Mouse (Mus musculus) forebrain, embryonic 12.5 days (tissue): ENCODE measurements around the gene Ap1b1. TPM values are rescaled to one million over a fixed set of nuclear protein-coding genes. Genes with fewer than 3 reads are reported as not detected.

ENCODE experiments used
- ATAC-seq: fragments of 200-750 bp; cut with Nextera tagmentation; 2 replicates; pipeline ENCODE4 v1.8.0; 2017; ENCODE audit warnings: moderate TSS enrichment; ENCODE audit not compliant: low FRiP score
- H3K27ac ChIP-seq: fragments of 300-500 bp; sonication (generic); 2 replicates; pipeline ENCODE4 v1.5.1; 2016; ENCODE audit warnings: mild to moderate bottlenecking
- H3K27me3 ChIP-seq: fragments of 300-500 bp; sonication (generic); 2 replicates; pipeline ENCODE4 v1.6.1; 2016; ENCODE audit warnings: mild to moderate bottlenecking
- H3K36me3 ChIP-seq: fragments of 300-500 bp; sonication (generic); replicated peaks from 2 replicates; pipeline ENCODE4 v1.6.1; 2016; ENCODE audit warnings: mild to moderate bottlenecking
- H3K4me1 ChIP-seq: fragments of 300-500 bp; sonication (generic); 2 replicates; pipeline ENCODE4 v1.6.1; 2016
- H3K4me2 ChIP-seq: fragments of 300-500 bp; sonication (generic); 2 replicates; pipeline ENCODE4 v1.6.1; 2016; ENCODE audit warnings: mild to moderate bottlenecking, moderate library complexity
- H3K4me3 ChIP-seq: fragments of 300-500 bp; sonication (generic); replicated peaks from 2 replicates; pipeline ENCODE4 v1.5.1; 2016; ENCODE audit warnings: mild to moderate bottlenecking
- H3K9ac ChIP-seq: fragments of 300-500 bp; sonication (generic); 2 replicates; pipeline ENCODE4 v1.6.1; 2016; ENCODE audit warnings: mild to moderate bottlenecking
- H3K9me3 ChIP-seq: fragments of 300-500 bp; sonication (generic); 2 replicates; pipeline ENCODE4 v1.6.1; 2016
- WGBS: fragments of 180-500 bp; shearing (Covaris S2); methylation state at CpG from one replicate; pipeline ENCODE4 v1.1.7; 2016; 5-methylcytosine and 5-hydroxymethylcytosine counted together
- polyA plus RNA-seq: library from polyadenylated mRNA; unstranded; fragments of >200 nt; fragmentation: Nextera tagmentation; extraction: Ambion mirVana; gene quantifications from 2 replicates; pipeline ENCODE4 v1.2.1, GENCODE M21; 2016

Ap1b1 gene
- polyA plus RNA-seq, 1 experiment from 2014 or later, result 67.9 TPM

DNA sequence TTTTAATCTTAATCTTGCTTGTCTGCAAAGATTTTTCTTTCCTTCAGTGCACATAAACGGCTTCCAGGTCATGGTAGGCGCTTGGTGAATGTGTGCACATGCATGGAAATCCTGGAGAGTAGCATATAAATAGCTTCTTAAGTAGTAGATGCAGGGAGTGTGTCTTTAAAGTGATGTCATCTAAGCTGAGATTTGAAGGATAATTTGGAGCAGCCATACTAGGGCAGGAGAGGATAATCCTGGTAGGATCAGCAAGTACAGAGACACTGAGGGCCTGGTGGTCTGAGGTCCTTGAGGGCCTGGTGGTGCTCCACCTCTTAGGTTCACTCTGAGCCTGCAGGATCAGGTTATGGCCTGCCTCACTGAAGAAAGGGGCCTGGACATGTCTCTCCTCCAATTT lies 5.8 kb downstream of the Ap1b1 start:
- H3K9ac ChIP-seq, result no peak overlapping the region
- H3K4me3 ChIP-seq, result no peak overlapping the region
- H3K4me1 ChIP-seq, result peaks cover 10% of the 10 kb centered on the region
- no peaks in the 10 kb centered on the region for H3K9me3 ChIP-seq
- H3K4me2 ChIP-seq, result no peak overlapping the region
- no peaks in the 10 kb centered on the region for H3K27me3 ChIP-seq
- H3K36me3 ChIP-seq, result peaks cover 7% of the 10 kb centered on the region
- 90% methylated on average over 2 of the region's 2 CpGs for WGBS
- ATAC-seq, result no peak
- no peak overlapping the region for H3K27ac ChIP-seq

DNA sequence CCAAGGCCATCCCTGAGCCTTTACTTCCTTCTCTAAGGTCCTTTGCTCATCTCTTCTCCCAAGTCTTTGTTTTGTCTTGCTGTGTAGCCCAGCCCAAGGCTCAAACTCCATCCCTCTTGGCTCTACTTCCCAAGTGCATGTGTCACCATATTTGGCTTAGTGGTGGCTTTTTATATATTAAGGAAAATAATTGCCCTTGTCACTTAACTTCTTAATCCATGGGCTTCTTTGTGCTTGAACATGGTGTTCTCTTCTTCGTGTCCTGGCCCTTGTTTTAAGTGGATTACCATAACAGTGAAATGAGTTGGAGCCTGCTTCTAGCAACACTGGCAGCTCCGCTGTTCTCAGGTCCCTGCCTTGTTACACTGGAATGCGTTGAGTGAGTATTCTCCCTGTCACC lies 9.1 kb downstream of the Ap1b1 start:
- H3K4me2 ChIP-seq, result no peak overlapping the region
- no peak overlapping the region for H3K9ac ChIP-seq
- WGBS, result 88% methylated on average over 3 of the region's 3 CpGs
- H3K4me1 ChIP-seq, result peaks cover 9% of the 10 kb centered on the region
- no peaks in the 10 kb centered on the region for H3K27me3 ChIP-seq
- ATAC-seq, result no peak
- no peak overlapping the region for H3K27ac ChIP-seq
- H3K9me3 ChIP-seq, result no peaks in the 10 kb centered on the region
- H3K4me3 ChIP-seq, result no peak overlapping the region
- peaks cover 11% of the 10 kb centered on the region for H3K36me3 ChIP-seq

DNA sequence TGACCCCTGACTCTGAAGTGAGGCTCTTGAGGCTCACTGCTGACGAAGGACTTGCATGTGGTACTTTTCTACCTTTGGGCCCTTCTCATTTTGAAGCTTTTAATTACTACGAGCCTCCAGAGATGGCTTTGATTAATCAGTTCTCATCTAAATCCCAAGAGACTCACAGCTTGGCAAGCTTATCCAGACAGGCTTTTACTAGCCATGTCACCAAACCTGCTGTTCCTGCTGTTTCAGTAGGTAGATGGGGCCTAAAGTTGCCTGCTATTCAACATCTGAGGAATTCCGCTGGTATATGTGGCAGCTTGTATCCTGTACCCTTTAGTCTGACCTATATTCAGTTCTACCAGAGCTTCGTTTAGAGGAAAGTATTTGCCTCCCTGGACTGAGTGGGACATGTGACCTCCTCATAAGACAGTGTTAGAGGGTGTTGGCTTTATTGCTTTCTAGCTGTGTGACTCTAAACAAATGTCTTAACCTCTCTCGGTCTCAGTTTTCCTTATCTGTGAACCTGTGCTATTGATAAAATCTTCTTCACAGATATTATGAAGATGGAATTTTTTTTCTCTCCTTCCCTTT lies 10.1 kb downstream of the Ap1b1 start:
- no peak overlapping the region for H3K4me2 ChIP-seq
- H3K27me3 ChIP-seq, result no peaks in the 10 kb centered on the region
- peaks cover 8% of the 10 kb centered on the region for H3K36me3 ChIP-seq
- H3K9ac ChIP-seq, result no peak overlapping the region
- no peak for ATAC-seq
- no peaks in the 10 kb centered on the region for H3K9me3 ChIP-seq
- H3K4me1 ChIP-seq, result peaks cover 9% of the 10 kb centered on the region
- WGBS, result 92% methylated on average over 5 of the region's 5 CpGs
- H3K4me3 ChIP-seq, result no peak overlapping the region
- no peak overlapping the region for H3K27ac ChIP-seq

DNA sequence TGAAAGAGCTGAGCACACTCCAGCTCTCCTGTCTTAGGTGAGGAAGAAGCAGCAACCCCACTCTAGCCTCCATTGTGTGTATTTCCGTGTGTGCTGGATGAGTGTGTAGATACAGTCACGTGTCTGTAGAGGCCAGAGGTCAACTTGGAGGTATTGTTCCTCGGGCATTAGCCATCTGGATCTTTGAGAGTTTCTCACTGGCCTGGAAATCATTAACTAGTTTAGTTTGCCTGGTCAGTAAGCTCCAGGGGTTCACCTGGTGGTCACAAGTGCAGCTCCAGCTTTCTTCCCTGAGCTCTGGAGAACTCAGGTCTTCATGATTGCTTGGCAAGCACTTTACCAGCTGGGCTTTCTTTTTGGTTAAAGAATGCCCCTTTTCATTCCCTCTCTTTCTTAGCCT lies 11.7 kb downstream of the Ap1b1 start:
- ATAC-seq, result no peak
- WGBS, result 33% methylated on average over 3 of the region's 3 CpGs
- H3K27ac ChIP-seq, result no peak overlapping the region
- H3K27me3 ChIP-seq, result no peaks in the 10 kb centered on the region
- no peaks in the 10 kb centered on the region for H3K9me3 ChIP-seq
- no peak overlapping the region for H3K9ac ChIP-seq
- no peak overlapping the region for H3K4me3 ChIP-seq
- H3K4me2 ChIP-seq, result no peak overlapping the region
- peaks cover 9% of the 10 kb centered on the region for H3K4me1 ChIP-seq
- peaks cover 15% of the 10 kb centered on the region for H3K36me3 ChIP-seq

DNA sequence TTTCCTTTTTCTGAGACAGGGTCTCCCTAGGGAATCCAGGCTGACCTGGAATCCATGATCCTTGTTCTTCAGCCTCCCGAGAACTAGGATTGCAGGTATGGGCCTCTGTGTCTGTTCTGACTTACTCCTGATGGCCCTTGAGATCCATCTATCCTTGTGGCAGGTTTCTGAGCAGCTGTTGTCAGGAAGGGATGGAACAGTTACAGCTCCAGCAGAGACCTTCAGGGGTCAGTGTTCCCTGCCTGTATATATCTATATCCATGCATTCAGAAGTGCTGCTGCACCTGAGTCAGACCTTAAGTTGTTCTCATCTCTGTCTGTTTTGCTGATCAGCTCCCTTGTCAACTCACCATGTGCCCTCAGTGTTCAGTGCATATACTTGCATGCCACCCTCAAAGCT lies 12.1 kb downstream of the Ap1b1 start:
- no peak overlapping the region for H3K9ac ChIP-seq
- H3K9me3 ChIP-seq, result no peaks in the 10 kb centered on the region
- peaks cover 9% of the 10 kb centered on the region for H3K4me1 ChIP-seq
- WGBS, result 70% methylated on average over 1 of the region's 1 CpGs
- H3K27me3 ChIP-seq, result no peaks in the 10 kb centered on the region
- peaks cover 19% of the 10 kb centered on the region for H3K36me3 ChIP-seq
- no peak overlapping the region for H3K4me3 ChIP-seq
- H3K4me2 ChIP-seq, result no peak overlapping the region
- no peak overlapping the region for H3K27ac ChIP-seq
- ATAC-seq, result no peak

DNA sequence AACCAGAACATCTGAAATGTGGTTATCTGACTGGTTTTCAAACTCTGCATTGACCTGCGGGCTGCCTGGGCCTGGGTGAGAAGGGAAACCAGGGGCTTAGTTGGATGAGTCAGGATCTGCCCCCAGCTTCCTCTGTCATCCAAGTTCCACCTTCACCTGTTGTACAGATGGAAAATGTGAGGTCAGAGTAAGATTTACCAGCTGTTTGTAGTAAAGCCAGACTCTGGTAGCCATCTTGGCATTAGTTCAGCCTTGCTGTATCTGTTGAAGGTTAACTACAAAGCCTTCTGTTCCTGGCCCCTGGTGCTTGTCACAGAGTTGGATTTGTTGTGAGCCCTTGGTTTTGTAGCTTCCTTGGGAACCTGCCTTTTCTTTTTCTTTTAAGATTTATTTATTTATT lies 13.6 kb downstream of the Ap1b1 start:
- no peak for ATAC-seq
- 88% methylated on average over 1 of the region's 1 CpGs for WGBS

DNA sequence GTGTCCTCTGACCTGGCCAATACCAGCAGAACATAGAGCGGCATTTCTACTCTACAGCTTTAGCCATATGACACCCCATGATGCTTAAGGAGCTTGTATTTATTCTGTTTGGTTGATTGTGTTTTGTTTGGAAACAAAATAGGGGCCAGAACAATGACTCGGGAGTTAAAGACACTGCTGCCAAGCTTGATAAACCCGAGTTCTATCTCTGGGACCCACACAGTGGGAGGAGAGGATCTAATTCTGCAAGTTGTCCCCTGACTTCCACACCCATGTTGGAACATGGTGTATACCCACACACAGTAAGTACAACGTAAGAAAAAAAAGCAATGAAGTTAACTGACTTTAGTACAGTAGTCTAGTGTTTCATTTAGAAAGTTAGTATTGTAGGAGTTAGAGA lies 16.2 kb downstream of the Ap1b1 start:
- H3K4me2 ChIP-seq, result no peak overlapping the region
- no peak for ATAC-seq
- 88% methylated on average over 4 of the region's 4 CpGs for WGBS
- H3K27ac ChIP-seq, result no peak overlapping the region
- no peaks in the 10 kb centered on the region for H3K9me3 ChIP-seq
- H3K27me3 ChIP-seq, result no peaks in the 10 kb centered on the region
- peaks cover 15% of the 10 kb centered on the region; the same call in 1 of the 2 replicates for H3K36me3 ChIP-seq
- H3K4me3 ChIP-seq, result no peak overlapping the region
- H3K4me1 ChIP-seq, result peaks cover 9% of the 10 kb centered on the region
- H3K9ac ChIP-seq, result no peak overlapping the region

More for the DNA sequence above, 13.6 kb downstream of the Ap1b1 start:
- Histone ChIP-seq H3K9ac (no peak overlapping the region), H3K4me1 (peaks cover 9% of the 10 kb centered on the region), H3K9me3 (no peaks in the 10 kb centered on the region), H3K27me3 (no peaks in the 10 kb centered on the region), H3K27ac (no peak overlapping the region), H3K36me3 (peaks cover 19% of the 10 kb centered on the region), H3K4me3 (no peak overlapping the region), H3K4me2 (no peak overlapping the region)

DNA sequence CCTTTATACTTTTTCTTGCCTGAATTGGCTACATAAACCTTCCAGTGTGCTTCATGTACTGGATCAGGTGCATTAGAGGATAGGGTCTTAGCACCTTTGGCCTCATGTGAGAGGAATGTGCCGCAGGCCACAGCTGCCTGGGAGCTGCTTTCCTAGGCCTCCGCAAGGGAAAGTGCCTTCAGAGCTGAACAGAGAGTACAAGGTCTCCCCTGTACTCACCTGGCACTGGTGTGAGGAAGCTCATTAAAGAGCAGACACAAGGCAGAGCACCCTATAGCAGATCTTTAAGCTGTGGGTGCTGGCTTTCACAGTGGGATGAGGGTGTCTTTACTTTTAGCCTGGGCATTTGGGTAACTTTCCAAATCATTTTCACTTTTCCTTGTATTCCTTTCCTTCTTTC lies 18.9 kb downstream of the Ap1b1 start:
- no peak overlapping the region for H3K27ac ChIP-seq
- H3K4me3 ChIP-seq, result no peak overlapping the region
- H3K36me3 ChIP-seq, result peaks cover 11% of the 10 kb centered on the region; the same call in 1 of the 2 replicates
- WGBS, result 94% methylated on average over 2 of the region's 2 CpGs
- ATAC-seq, result no peak
- no peaks in the 10 kb centered on the region for H3K4me1 ChIP-seq
- H3K4me2 ChIP-seq, result no peak overlapping the region
- H3K27me3 ChIP-seq, result no peaks in the 10 kb centered on the region
- no peak overlapping the region for H3K9ac ChIP-seq
- H3K9me3 ChIP-seq, result no peaks in the 10 kb centered on the region

DNA sequence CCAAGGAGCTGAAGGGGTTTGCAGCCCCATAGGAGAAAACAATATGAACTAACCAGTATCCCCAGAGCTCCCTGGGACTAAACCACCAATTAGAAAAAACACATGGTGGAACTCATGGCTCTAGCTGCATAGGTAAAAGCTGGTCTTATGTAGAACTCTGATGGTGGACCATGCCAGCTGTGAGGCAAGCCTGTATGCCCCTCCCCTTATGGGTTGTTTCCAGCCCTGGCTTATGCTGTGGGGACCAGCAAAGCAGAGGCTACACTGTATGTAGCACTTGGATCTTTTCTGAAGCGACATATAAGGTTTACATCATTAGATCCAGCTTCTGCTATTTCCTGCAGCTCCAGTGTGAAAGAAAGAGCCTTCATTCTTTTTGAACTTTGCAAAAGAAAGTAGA lies 20.6 kb downstream of the Ap1b1 start:
- Histone ChIP-seq H3K9me3 (no peaks in the 10 kb centered on the region), H3K36me3 (peaks cover 20% of the 10 kb centered on the region; the same call in 1 of the 2 replicates), H3K27ac (no peak overlapping the region), H3K9ac (no peak overlapping the region), H3K4me3 (no peak overlapping the region), H3K4me1 (no peaks in the 10 kb centered on the region), H3K4me2 (no peak overlapping the region), H3K27me3 (no peaks in the 10 kb centered on the region)
- 100% methylated on average over 1 of the region's 1 CpGs for WGBS
- ATAC-seq, result no peak

DNA sequence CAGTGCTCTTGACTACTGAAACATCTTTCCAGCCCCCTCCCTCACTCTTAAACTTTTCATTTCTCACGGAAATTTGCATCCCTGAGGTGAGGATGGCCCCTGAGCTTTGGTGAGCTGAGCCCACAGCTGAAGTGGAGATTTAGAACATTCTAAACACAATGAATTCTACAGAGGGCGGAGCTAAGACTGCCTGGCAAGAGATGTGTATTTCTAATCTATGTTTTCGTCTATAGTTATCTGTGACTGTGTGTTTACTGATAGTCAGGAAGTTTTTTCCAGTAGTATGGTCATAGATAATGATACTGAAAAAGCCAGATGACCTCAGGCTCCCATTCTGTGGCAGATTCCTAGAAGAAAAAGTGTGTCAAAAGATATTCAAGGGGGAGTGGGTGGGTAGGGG lies 22.2 kb downstream of the Ap1b1 start:
- no peak for ATAC-seq
- 89% methylated on average over 3 of the region's 3 CpGs for WGBS
- H3K4me1 ChIP-seq, result no peaks in the 10 kb centered on the region

DNA sequence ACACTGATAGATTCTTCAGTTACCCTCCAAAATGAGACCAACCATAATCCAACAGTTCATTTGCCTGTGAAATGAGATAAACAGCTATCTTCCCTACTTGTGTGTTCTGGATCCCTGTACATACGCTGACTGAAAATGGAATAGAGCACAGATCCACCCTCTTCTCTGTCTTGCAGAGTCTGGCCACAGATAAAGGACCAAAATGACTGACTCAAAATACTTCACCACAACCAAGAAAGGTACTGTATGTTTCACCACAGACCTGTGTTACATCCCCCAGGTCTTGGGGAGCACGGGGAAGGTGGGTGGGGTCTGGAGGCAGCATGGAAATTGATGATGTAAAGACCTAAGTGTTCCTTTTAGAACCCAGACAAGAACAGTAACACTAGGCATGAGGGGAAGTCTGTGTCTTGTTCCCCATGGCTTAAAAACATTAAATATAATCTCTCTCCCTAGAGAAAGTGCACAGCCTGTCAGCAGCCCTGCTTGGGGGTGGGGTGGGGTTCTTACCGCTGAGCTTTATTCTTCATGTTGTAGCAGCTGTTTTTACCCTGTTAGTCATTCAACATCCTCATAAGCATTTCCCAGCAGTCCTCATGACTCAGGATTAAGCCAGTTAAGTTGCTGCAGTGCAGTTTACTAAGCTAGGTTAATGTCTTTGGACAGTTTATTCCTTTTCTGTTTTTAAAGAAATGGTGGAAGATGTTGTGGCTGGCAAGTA lies 22.9 kb downstream of the Ap1b1 start:
- Histone ChIP-seq H3K27ac (no peak overlapping the region), H3K27me3 (no peaks in the 10 kb centered on the region), H3K4me3 (no peak overlapping the region), H3K9ac (no peak overlapping the region), H3K4me1 (no peaks in the 10 kb centered on the region), H3K36me3 (peaks cover 28% of the 10 kb centered on the region), H3K9me3 (no peaks in the 10 kb centered on the region), H3K4me2 (no peak overlapping the region)
- WGBS, result 89% methylated on average over 3 of the region's 3 CpGs
- no peak for ATAC-seq

More for the DNA sequence above, 22.2 kb downstream of the Ap1b1 start:
- H3K9me3 ChIP-seq, result no peaks in the 10 kb centered on the region
- H3K27me3 ChIP-seq, result no peaks in the 10 kb centered on the region
- peaks cover 22% of the 10 kb centered on the region for H3K36me3 ChIP-seq
- H3K4me2 ChIP-seq, result no peak overlapping the region
- H3K4me3 ChIP-seq, result no peak overlapping the region
- H3K9ac ChIP-seq, result no peak overlapping the region
- no peak overlapping the region for H3K27ac ChIP-seq

DNA sequence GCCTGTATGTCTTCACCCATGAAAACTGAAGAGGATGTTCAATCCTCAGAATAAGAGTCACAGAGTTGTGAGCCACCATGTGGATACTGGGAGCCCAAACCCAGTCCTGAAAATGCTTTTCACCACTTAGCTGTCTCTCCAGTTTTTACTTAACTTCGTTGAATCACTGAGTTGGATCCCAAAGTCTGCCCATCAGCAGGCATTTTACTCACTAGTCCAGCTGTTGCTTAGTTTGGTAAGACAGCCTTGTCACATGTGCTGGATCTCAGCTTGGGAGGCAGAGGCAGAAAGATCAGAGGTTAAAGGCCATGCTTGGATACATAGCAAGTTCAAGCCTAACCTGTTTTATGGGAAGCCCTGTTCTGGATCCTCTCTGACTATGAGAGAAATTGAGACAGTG lies 23.6 kb downstream of the Ap1b1 start:
- H3K9ac ChIP-seq, result no peak overlapping the region
- no peak overlapping the region for H3K27ac ChIP-seq
- no peaks in the 10 kb centered on the region for H3K4me1 ChIP-seq
- no peak overlapping the region for H3K4me3 ChIP-seq
- no peak for ATAC-seq
- 96% methylated on average over 1 of the region's 1 CpGs for WGBS
- H3K4me2 ChIP-seq, result no peak overlapping the region
- H3K9me3 ChIP-seq, result no peaks in the 10 kb centered on the region
- H3K36me3 ChIP-seq, result peaks cover 35% of the 10 kb centered on the region
- H3K27me3 ChIP-seq, result no peaks in the 10 kb centered on the region

DNA sequence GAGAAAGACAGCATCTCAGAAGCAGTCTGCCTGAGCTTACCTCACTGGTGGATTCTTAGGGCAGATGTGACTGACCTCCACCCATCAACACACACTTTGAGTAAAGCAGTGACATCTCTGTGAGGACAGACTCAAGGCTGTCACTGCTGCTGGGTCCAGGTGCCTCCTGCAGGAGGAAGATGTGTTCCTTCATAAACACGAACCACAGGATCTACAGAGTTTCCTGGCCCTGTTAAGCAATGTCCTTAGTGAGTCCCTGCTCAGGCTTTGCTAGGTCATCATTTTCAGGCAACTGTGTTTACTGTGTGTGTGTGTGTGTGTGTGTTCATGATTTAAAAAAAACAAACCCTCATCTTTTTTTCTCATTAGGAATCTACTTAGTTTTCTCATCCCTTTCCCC lies 24.9 kb downstream of the Ap1b1 start:
- no peak overlapping the region for H3K9ac ChIP-seq
- H3K36me3 ChIP-seq, result peaks cover 48% of the 10 kb centered on the region
- H3K27ac ChIP-seq, result no peak overlapping the region
- no peak overlapping the region for H3K4me3 ChIP-seq
- 100% methylated on average over 1 of the region's 1 CpGs for WGBS
- H3K4me1 ChIP-seq, result no peaks in the 10 kb centered on the region
- no peak for ATAC-seq
- H3K27me3 ChIP-seq, result no peaks in the 10 kb centered on the region
- no peak overlapping the region for H3K4me2 ChIP-seq
- H3K9me3 ChIP-seq, result no peaks in the 10 kb centered on the region
